Mouse (Mus musculus) embryo, embryonic 11.5 days (tissue): ENCODE measurements around the gene Tmem119.
A peak's percentile ranks its signal among the peaks of the same experiment; 100 is the strongest.
"Not testable (repeated sequence)": the region's sequence is repeated elsewhere in the genome, so short reads cannot be mapped to it uniquely, and the experiment has no call there.

Source experiments
- DNase-seq: peaks from one replicate; pipeline ENCODE4 v3.0.0-alpha.2; 2012; ENCODE audit warnings: low read depth, low spot score

Gene Tmem119

GRCm38 (mm10) chr5:113789075-113789788 is 11.1 kb downstream of the Tmem119 start:
- DNase-seq = peak; percentile 47

GRCm38 (mm10) chr5:113788645-113789044 is 11.7 kb downstream of the Tmem119 start:
- DNase-seq = no peak

GRCm38 (mm10) chr5:113786985-113787384 is 13.3 kb downstream of the Tmem119 start:
- DNase-seq = no peak

- DNase-seq = not testable (repeated sequence)
Observed at GRCm38 (mm10) chr5:113784104-113784503, 16.2 kb downstream of the Tmem119 start.

- DNase-seq = no peak
Observed at GRCm38 (mm10) chr5:113783581-113784001, 16.7 kb downstream of the Tmem119 start.

GRCm38 (mm10) chr5:113782624-113783023 is 17.7 kb downstream of the Tmem119 start:
- no peak for DNase-seq

GRCm38 (mm10) chr5:113781875-113782274 is 18.4 kb downstream of the Tmem119 start:
- DNase-seq = no peak

GRCm38 (mm10) chr5:113781254-113781653 is 19.1 kb downstream of the Tmem119 start:
- DNase-seq = no peak

GRCm38 (mm10) chr5:113780763-113781162 is 19.6 kb downstream of the Tmem119 start:
- no peak for DNase-seq

- DNase-seq = no peak
Observed at GRCm38 (mm10) chr5:113780082-113780752, 20.1 kb downstream of the Tmem119 start.

GRCm38 (mm10) chr5:113779569-113779968 is 20.7 kb downstream of the Tmem119 start:
- no peak for DNase-seq

- DNase-seq = not testable (repeated sequence)
Observed at GRCm38 (mm10) chr5:113777728-113778127, 22.6 kb downstream of the Tmem119 start.

GRCm38 (mm10) chr5:113776896-113777226 is 23.5 kb downstream of the Tmem119 start:
- no peak for DNase-seq

- DNase-seq = no peak
Observed at GRCm38 (mm10) chr5:113776128-113776895, 24.0 kb downstream of the Tmem119 start.

GRCm38 (mm10) chr5:113775585-113775984 is 24.7 kb downstream of the Tmem119 start:
- DNase-seq = no peak

GRCm38 (mm10) chr5:113773664-113774063 is 26.7 kb downstream of the Tmem119 start:
- peak; percentile 75 for DNase-seq

- DNase-seq = no peak
Observed at GRCm38 (mm10) chr5:113772905-113773519, 27.3 kb downstream of the Tmem119 start.

GRCm38 (mm10) chr5:113772450-113772895 is 27.8 kb downstream of the Tmem119 start, which contains the start of the genes Sart3 and Iscu:
Sart3 (minus strand) TSS chr5:113772510.
Iscu (plus strand) TSS chr5:113772748.
- peak; percentile 96 for DNase-seq

GRCm38 (mm10) chr5:113771213-113772162 is 28.8 kb downstream of the Tmem119 start:
- DNase-seq = peak; percentile 76

GRCm38 (mm10) chr5:113768806-113769205 is 31.5 kb downstream of the Tmem119 start:
- no peak for DNase-seq
